Mouse (Mus musculus) G1E-ER4 (cell line): ENCODE results near the gene Fsd1. TPM values are rescaled to one million over a fixed set of nuclear protein-coding genes. Genes with fewer than 3 reads are reported as not detected.

Experiments
- GATA1 ChIP-seq: IDR thresholded peaks from one replicate; pipeline ENCODE4 v1.8.0; 2012; ENCODE audit warnings: low read length, inconsistent platforms
- polyA plus RNA-seq: library from polyadenylated mRNA; stranded (reverse); fragments of >175 nt; gene quantifications from 2 replicates; pipeline ENCODE4 v1.2.3, GENCODE M21; 2012

Fsd1 gene
- polyA plus RNA-seq, 1 experiment, result not detected

DNA sequence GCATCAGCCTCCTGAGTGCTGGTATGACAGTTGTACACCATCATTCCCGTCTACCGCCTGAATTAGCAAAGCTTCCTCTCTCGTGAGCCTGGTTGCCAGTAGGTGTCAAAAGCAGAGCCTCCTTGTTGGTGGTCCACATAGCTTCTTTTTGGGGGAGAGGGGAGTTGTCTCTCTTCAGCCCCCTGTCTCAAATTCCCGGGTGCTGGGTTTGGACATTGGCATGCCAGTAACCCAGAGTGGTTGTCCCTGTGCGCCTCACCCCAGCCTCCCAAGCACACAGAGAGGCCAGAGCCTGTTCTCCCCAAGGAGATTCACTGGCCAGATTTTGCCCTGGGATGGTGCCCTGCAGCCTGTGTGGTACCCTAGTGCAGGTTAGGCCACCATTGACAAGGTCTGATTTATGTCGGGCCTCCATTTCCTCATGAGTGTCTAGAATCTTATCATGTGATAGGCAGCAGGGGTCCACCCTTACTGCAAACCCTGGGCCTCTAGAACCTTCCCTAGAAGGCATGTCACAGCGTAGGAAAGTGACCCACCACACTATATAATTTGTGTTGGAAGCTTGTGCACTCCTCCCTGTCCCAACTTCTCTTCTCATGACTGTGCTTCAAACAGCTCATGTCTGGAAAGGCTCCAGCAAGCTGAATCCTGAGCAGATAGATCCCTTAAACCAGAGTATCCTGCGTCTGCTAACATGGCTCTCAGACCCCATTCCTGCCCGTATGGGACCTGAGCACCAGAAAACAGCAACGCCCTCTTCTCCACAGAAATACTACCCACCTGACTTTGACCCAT, 26.2 kb upstream of the Fsd1 start:
- no peak for TF ChIP-seq GATA1

GRCm38 (mm10) chr17:55960791-55961190, 25.5 kb upstream of the Fsd1 start:
- no peak for TF ChIP-seq GATA1

DNA sequence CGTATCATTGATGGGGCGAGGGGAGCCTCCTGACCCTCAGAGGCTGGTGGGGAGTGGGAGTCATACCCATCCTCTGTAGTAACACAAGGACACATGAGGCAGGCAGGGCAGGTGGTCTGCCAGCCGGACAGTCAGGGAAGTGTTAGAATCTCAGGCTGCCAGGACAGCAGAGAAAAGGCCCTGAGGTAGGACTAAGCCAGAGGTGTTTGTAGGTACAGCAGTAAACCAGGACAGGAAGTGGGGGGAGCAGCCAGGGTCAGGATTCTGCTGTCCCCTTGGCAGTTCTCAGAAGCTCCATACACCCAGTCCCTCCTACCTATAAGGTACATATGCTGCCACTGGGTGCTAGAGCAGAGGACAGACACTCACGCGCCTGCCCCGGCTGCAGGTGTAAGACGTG, 24.7 kb upstream of the Fsd1 start:
- no peak for TF ChIP-seq GATA1

DNA sequence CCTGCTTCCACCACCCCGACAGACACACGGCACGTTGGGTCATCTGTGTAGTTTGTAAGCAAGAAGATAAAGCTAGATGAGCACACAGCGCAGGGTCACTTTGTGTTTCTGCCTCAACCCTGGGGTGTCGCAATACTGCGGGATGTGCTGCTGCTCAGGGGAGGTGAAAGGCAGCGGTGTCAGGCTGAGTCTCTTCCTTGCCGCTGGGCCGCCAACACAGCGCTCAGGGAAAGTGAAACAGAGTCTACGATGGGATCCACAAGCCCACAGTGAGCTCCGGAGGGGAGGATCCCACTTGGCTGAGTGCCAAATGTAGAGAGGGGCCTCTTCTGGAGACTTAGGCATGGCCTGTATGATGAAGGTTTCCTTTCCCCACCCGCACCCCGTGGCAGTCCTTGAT, 23.1 kb upstream of the Fsd1 start:
- no peak for TF ChIP-seq GATA1

- TF ChIP-seq GATA1, result no peak
Observed at GRCm38 (mm10) chr17:55964496-55964895, 21.8 kb upstream of the Fsd1 start.

- TF ChIP-seq GATA1, result no peak
Observed at GRCm38 (mm10) chr17:55964996-55965395, 21.3 kb upstream of the Fsd1 start.

GRCm38 (mm10) chr17:55967186-55967585, 19.1 kb upstream of the Fsd1 start:
- no peak for TF ChIP-seq GATA1

GRCm38 (mm10) chr17:55968210-55968609, 18.1 kb upstream of the Fsd1 start:
- TF ChIP-seq GATA1, result no peak

DNA sequence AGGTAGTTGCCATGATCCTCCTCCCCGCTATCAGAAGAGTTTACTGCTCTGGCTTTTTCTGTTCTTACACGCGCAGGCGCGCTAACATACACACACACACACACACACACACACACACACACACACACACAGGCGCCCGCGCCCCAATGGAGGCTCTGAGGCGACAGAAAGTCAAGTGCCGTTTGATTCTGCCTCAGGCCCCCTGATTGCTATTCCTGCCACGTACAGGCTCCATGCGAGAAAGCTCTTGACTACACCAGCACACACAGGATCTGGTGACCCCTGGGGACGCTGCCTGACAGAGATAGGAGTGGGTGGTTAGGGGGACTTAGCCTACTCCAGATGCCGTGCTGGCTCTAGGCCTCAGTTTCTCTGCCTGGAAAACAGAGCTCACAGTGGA, 16.7 kb upstream of the Fsd1 start:
- TF ChIP-seq GATA1, result no peak

GRCm38 (mm10) chr17:55969966-55970891, 16.1 kb upstream of the Fsd1 start, which contains the start of gene Shd:
Gene Shd (plus strand): TSS chr17:55970467.
- no peak for TF ChIP-seq GATA1

DNA sequence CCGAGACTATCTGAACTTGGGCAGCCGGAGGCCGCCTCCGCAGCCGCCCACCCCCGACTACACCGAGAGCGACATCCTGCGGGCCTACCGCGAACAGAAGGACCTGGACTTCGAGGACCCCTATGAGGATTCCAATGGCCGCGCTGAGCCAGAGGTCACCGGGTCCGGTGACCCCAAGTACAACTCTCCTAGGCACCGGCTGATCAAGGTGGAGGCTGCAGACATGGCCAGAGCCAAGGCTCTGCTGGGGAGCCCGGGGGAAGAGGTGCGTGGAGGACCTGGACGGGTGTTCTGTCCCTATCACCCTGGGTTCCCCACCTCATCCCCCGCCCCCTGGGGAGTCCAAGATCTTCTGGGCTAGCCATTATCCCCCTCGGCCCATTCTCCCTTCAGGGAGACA, 14.9 kb upstream of the Fsd1 start:
- TF ChIP-seq GATA1, result no peak

GRCm38 (mm10) chr17:55976255-55976862, 9.9 kb upstream of the Fsd1 start:
- no peak for TF ChIP-seq GATA1

GRCm38 (mm10) chr17:55977301-55977700, 9.0 kb upstream of the Fsd1 start:
- no peak for TF ChIP-seq GATA1

DNA sequence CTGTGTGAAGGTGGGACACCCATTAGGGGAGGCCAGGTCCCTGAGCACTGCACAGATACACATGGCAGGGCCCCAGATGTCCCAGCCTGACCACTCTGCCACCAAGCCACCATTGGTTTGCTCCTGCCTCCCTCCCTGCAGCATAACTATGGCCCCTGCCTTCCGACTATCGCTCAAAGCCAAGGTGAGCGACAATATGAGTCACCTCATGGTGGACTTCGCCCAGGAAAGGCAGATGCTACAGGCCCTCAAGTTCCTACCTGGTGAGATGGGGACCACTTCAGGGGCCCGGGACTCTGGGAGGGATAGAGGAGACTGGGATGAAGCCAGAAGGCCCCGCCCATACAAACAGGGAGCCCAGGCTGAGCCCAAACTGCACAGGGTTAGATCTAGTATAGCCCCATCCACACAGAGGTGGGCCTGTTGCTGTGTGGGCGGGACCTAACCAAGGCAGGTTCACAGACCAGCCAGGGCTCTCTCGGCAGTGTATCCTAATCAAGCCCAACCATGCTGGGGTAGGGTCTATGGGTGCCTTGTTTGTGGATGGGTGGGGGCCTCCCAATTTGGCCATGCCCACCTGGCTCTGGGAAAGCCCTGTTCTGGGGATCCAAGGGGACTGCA, 4.1 kb downstream of the Fsd1 start:
- TF ChIP-seq GATA1, result no peak

GRCm38 (mm10) chr17:55996007-55996406, 9.7 kb downstream of the Fsd1 start:
- TF ChIP-seq GATA1, result no peak
